Mouse (Mus musculus) gastrocnemius, adult 2 months (tissue): Measurements from ENCODE around the gene Gm28308. TPM values are rescaled to one million over a fixed set of nuclear protein-coding genes. Genes with fewer than 3 reads are reported as not detected.

ENCODE experiments used
- DNase-seq: peaks from one replicate; pipeline ENCODE4 v3.0.0; 2022
- H3K27ac ChIP-seq: fragments of 200-600 bp; 2 replicates; pipeline ENCODE4 v1.8.1; 2022; ENCODE audit warnings: mild to moderate bottlenecking
- H3K4me3 ChIP-seq: fragments of 200-600 bp; 2 replicates; pipeline ENCODE4 v1.8.1; 2022; ENCODE audit warnings: mild to moderate bottlenecking, moderate library complexity
- CTCF ChIP-seq: fragments of 200-600 bp; IDR thresholded peaks from 2 replicates; pipeline ENCODE4 v1.8.1; 2022; ENCODE audit warnings: antibody characterized with exemption, mild to moderate bottlenecking, moderate library complexity
- intact Hi-C: fragments of 180-260 bp; cut with DNase I; formaldehyde crosslinking; loops from one replicate; pipeline ENCODE4 v1.15.1; 2025
- total RNA-seq, 2 experiments: library from RNA; stranded (reverse); gene quantifications; 2 replicates each; pipeline ENCODE4 v1.2.3; 2021

Gene Gm28308
- total RNA-seq, 2 experiments from 2014 or later, result 0.82 TPM; not detected in 1

GRCm38 (mm10) chr6:52220003-52220864, 7.1 kb upstream of the Gm28308 start:
- DNase-seq, result no peak
- Histone ChIP-seq H3K4me3 (peak overlapping the region; percentile 76), H3K27ac (peak overlapping the region; percentile 93)
- intact Hi-C loops, result loop anchor here (2.0 to 5.0 kb wide), 3 partner anchors 343 to 748 kb away; partner anchors contain the start of gene Cbx3
- no peak for TF ChIP-seq CTCF

GRCm38 (mm10) chr6:52219234-52219942, 6.2 kb upstream of the Gm28308 start:
- no peak for TF ChIP-seq CTCF
- H3K27ac ChIP-seq, result peak overlapping the region; percentile 93
- intact Hi-C loops, result loop anchor here (5.0 kb wide), 1 partner anchor 837 kb away; no protein-coding TSS in a partner anchor
- H3K4me3 ChIP-seq, result peak overlapping the region; percentile 76
- DNase-seq, result no peak

GRCm38 (mm10) chr6:52218643-52219215, 5.6 kb upstream of the Gm28308 start:
- intact Hi-C loops, result loop anchor here (5.0 kb wide), 1 partner anchor 836 kb away; no protein-coding TSS in a partner anchor
- Histone ChIP-seq H3K4me3 (no peak overlapping the region), H3K27ac (peak overlapping the region; percentile 93; the same call in 1 of the 2 replicates)
- DNase-seq, result no peak
- TF ChIP-seq CTCF, result no peak

GRCm38 (mm10) chr6:52217895-52218642, 4.9 kb upstream of the Gm28308 start:
- intact Hi-C loops, result loop anchor here (5.0 kb wide), 1 partner anchor 836 kb away; no protein-coding TSS in a partner anchor
- no peak for TF ChIP-seq CTCF
- Histone ChIP-seq H3K4me3 (peak overlapping the region; percentile 78), H3K27ac (peak overlapping the region; percentile 91)
- no peak for DNase-seq

- peak overlapping the region; percentile 91 for H3K27ac ChIP-seq
- peak; percentile 94 for DNase-seq
- intact Hi-C loops, result loop anchor here (5.0 kb wide), 1 partner anchor 835 kb away; no protein-coding TSS in a partner anchor
- TF ChIP-seq CTCF, result no peak
- peak overlapping the region; percentile 78 for H3K4me3 ChIP-seq
Observed at GRCm38 (mm10) chr6:52217459-52217768, 4.3 kb upstream of the Gm28308 start.

GRCm38 (mm10) chr6:52216691-52217458, 3.7 kb upstream of the Gm28308 start:
- DNase-seq, result peak; percentile 74
- Histone ChIP-seq H3K27ac (peak overlapping the region; percentile 91), H3K4me3 (peak overlapping the region; percentile 78)
- intact Hi-C loops, result loop anchor here (5.0 kb wide), 1 partner anchor 835 kb away; no protein-coding TSS in a partner anchor
- TF ChIP-seq CTCF, result no peak

- DNase-seq, result peak; percentile 16
- Histone ChIP-seq H3K4me3 (peak overlapping the region; percentile 78), H3K27ac (peak overlapping the region; percentile 91)
- no peak for TF ChIP-seq CTCF
- intact Hi-C loops, result loop anchor here (5.0 kb wide), 1 partner anchor 834 kb away; no protein-coding TSS in a partner anchor
Observed at GRCm38 (mm10) chr6:52215771-52216535, 2.8 kb upstream of the Gm28308 start.

- peak; percentile 24 for DNase-seq
- no peak overlapping the region for H3K27ac ChIP-seq
- intact Hi-C loops, result loop anchor here (5.0 kb wide), 1 partner anchor 833 kb away; no protein-coding TSS in a partner anchor
- H3K4me3 ChIP-seq, result no peak overlapping the region
- no peak for TF ChIP-seq CTCF
Observed at GRCm38 (mm10) chr6:52215070-52215469, 1.9 kb upstream of the Gm28308 start.

GRCm38 (mm10) chr6:52214271-52214670, 1.1 kb upstream of the Gm28308 start:
- TF ChIP-seq CTCF, result no peak
- H3K27ac ChIP-seq, result peak overlapping the region; percentile 97
- intact Hi-C loops, result no loop called here
- no peak for DNase-seq
- H3K4me3 ChIP-seq, result no peak overlapping the region; the same call in 1 of the 2 replicates

GRCm38 (mm10) chr6:52212556-52213118, 502 bp downstream of the Gm28308 start:
- peak; percentile 61 for DNase-seq
- intact Hi-C loops, result no loop called here
- H3K27ac ChIP-seq, result peak overlapping the region; percentile 97

More at GRCm38 (mm10) chr6:52212556-52213118, 502 bp downstream of the Gm28308 start:
- H3K4me3 ChIP-seq, result peak overlapping the region; percentile 79
- no peak for TF ChIP-seq CTCF
